Mouse (Mus musculus): ENCODE results near the gene Ung.
A peak's percentile ranks its signal among the peaks of the same experiment; 100 is the strongest.

Gene Ung

DNA sequence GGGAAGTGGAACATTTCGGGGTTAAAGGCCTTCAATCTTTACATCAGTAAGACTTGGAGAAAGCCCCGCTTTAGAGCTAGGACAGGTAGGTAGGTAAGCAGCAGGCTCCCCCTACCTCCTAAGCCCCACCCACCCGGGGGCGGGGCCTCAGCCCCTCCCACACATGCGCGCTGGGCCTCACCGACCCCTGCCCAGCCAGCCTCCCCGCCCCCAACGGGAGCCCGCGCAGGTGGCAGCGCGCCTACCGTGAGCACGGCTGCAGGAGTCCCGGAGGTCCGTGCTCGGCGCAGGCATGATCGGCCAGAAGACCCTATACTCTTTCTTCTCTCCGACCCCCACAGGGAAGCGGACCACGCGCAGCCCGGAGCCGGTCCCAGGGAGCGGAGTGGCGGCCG, at the start of gene Ung:
Gene Ung, plus strand, starts transcription at position 176 of the 395 bp plus-strand sequence.
- DNase-seq (ENCODE audit: low read depth, low spot score), result peak; percentile 88

DNA sequence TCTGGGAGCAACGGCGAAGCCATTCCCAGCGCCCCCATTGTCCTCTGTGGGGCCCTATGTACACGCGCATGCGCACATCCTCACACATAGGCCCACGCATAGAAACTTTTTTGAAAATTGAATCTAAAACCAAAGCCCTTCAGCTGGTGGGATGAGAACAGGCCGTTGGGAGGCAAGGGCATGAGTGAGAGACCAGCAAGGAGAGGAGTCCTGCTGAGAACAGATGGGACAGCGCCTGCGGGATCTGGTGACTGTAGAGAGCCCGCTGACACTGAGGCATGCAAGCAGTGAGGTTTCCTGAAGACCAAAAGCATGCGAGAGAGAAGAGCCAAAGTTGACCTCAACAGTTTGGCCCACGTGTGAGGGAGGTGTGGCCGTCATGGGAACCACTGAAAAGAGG, 44.7 kb upstream of the Ung start:
- DNase-seq (ENCODE audit: low read depth, low spot score), result no peak

DNA sequence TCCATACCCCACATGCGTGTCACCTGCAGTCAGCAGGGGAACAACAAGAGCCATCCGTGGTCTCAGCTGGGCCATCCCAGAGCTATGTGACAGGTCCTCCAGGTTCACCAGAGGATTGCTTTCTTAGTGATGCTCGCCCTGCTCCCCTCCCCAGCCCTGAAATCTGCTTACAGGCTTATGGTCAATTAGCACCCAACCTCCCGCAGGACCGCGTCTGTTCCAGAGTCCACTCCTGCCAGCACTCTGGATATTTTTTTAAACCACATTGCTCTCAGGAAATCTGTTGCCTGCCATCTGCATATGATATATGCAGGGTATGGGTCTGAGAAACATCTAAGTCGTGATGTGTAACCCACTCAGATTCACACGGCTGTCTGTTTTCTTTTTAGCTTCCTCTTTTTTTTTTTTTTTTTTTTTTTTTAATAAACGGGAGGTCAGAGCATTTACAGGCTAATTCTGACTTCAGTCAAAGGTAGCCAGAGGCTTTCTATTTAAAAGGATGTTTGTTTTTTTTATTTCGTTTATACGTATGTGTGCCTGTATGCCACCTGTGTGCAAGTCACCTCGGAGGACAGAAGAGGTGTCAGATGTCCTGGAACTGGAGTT, 42.2 kb upstream of the Ung start:
- no peak for DNase-seq (ENCODE audit: low read depth, low spot score)

DNA sequence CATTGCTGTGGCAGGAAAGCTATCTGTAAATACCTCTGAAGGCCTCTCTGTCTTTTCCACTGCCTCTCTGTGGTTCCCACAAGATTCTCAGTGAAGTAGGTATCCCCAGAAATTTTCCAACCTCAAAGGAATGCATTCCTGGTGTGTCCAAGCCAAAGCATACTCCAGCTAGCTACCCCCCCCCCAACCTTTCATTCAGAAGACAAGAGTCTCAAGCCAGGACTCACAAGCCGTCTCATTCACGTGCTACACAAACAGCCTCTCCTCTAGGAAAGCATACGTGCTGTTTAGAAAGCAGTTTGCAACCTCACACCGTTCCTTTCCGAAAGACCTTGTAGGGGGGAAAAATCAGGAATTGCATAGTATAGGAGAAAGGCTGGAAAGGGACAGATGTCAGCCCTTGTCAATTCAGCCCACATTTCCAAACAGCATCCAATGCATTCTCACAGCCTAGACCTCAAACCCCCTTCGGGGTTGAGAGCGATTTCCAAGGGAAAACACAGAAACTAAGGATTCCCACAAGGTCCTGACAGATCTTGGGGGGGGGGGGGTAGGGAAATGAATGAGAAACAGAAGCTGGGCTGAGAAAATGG, 39.7 kb upstream of the Ung start:
- DNase-seq (ENCODE audit: low read depth, low spot score), result no peak

DNA sequence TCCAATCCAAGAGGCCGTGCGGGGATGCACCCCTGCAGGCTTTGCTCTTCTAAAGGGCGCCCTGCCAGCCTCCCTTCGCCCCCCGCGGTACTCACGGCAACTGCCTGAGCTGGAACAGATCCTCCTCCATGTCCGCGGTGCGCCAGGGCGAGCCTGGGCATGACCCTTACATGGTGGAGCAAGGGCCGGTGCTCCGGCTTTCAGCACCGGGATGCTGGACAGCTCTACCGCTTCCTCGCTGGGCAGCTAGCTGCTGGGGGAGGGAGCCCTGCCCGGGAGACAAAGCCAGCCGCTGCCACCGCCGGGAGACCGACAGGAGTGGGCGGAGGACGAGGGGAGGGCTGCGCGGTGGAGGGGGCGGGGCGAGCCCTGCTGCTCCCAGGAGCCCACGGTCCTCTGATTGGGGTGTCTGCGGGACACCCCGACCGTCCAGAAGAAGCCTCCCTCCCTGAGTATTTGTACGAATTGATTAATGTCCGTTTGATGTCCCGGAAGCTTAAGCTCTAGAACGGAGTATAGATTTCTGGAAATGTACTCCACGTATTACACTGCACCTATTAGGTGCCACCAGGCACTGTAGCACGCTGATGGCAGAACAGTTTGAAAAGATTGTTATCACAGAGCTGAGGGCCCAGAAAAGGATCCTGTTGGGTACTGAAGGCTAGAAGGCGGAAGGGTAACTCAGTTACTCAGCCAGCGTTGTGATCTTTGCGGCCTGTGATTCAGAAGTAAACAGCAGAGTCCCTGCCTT, 39.0 kb upstream of the Ung start, which contains the start of gene Svop:
Gene Svop, minus strand, starts transcription at position 514 of the 751 bp plus-strand sequence.
- DNase-seq (ENCODE audit: low read depth, low spot score), result peak; percentile 85

DNA sequence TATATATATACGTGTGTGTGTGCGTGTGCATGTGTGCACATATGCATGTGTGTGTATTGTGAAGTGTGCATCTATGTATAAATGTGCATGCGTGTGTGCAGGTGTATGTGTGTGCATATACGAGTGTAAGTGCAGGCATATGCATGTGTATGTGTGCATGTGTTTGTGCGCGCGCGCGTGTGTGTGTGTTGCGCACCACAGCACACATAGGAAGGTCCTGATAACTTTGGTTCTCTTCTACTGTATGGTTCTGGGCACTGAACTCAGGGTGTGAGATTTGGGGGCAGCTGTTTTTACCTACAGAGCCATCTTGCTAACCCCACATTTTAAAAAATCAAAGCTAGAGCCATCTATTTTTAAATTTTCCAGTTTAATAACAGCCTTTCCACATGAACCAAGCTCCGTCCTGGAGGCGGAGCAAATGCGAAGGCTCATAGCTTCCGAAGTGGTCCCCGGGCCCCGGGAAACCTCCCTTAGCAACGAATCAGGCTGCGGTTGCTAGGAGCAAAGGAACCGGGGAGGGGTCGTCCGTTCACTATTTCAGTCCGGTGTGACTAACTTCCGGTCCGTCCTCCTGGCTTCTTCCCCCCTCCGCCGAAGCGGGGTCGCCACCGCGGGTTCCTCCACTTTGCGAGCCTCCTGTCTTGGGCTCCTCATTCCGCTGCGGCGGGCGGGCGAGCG, 30.3 kb upstream of the Ung start:
- DNase-seq (ENCODE audit: low read depth, low spot score), result peak; percentile 94

DNA sequence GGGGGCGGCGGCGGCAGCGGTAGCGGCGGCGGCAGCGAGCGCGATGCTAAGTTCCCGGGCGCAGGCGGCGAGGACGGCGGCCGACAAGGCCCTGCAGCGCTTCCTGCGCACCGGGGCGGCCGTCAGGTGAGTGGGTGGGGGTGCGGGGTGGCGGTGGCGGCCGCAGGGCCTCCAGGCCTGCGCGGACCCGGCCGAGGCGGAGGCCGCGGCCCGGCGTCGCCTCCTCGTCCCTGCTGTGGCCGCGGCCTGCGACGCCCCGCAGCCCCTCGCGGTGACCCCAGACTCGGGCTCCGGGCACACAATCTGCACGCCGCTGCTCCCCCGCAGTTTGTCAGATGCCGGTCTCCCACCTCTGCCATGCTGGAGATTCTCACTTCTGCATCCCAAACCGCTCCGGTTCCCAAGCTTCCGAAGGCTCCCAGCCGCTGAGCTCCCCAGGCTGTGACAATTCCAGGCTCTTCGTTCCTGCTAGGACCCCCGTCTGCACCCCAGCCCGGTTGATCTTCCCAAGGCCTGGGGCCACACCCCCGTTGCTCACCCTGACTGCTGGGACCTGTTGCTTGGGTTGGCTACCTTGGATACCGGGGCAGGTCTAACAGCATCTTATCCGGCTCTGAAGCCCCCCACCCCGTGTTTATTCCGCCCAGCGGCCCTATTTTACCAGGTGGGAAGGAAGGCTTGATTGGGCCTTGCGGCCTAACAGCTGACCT, 29.6 kb upstream of the Ung start:
- DNase-seq (ENCODE audit: low read depth, low spot score), result no peak

DNA sequence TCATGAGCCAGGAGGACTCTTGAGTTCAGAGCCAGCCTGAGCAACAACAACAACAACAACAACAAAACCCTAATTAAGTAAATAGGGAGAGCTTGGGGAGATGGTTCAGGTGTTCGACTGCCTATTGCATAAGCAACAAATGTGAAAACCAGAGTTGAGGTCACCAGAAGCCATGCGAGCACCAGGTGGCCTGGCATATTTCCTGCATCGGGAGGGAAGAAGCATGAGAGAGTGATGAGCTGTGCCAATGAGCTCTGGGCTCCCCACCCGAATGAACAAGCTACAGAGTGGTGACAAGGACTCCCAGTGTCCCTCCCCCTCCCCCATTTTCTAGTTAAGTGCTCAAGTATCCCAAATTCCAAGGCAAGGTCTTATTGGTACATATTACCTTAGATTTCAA, 28.3 kb upstream of the Ung start:
- no peak for DNase-seq (ENCODE audit: low read depth, low spot score)

DNA sequence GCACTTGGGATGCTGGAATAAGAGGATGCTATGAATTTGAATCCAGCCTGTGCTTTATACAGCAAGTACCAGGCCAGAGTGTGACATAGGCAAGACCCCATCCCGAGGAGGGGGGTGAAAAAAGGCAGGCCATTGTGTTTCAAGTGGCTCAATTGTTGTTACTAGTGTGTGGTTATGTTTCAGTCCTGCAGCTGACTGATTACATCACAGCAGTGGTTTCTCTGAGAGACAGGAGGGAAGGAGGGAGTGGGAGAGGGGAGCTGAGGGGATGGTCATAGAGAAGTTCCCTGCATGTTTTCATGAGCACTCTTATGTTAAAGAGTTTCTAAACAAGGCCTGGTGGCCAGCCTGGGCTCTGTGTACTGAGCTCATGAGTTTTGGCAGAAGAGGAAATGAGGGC, 27.4 kb upstream of the Ung start:
- DNase-seq (ENCODE audit: low read depth, low spot score), result no peak

DNA sequence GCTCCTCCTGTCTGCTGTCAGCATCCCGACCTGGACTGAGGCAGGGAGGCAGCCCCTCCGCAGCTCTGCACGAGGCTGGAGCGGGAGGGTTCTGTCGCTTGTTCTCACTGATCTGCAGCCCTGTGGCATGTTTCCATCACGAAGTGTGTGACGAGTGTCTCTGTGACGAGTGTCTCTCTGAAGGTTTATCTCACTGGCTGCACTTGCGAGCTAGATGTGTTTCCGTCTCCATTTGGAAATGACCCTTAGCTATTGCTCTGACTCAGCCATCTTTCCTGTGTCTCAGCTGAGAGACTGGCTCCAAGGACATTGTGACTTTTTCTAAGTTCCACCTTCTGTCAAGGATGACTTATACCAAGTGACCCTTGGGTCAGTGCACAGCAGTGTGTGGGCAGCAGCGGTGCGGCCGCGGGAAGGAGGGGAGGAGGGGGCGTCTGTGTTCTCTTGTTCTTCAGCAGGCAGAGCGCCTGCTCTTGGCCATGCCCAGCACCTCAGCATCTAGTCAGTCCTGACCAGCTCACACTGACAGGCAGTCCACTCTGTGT, 23.7 kb upstream of the Ung start:
- DNase-seq (ENCODE audit: low read depth, low spot score), result no peak

DNA sequence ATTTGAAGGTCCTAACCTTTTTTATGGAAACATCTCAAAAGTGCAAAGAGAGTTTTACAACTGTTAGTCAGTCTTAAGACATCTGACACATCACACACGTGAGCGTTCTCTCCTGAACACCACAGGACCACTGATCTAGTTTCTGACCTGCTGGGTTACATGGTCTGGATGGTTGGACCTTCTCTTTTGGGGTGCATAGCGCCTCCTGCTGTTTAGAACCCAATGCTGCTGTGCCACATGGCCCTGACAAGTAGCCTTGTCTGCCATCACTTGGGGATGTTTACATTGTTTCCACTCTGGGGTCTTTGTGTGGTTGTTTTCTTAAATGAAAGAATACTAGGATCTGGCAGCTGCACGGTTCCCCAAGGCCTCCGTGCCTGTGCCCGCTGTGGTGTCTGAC, 16.9 kb upstream of the Ung start:
- peak; percentile 57 for DNase-seq (ENCODE audit: low read depth, low spot score)

DNA sequence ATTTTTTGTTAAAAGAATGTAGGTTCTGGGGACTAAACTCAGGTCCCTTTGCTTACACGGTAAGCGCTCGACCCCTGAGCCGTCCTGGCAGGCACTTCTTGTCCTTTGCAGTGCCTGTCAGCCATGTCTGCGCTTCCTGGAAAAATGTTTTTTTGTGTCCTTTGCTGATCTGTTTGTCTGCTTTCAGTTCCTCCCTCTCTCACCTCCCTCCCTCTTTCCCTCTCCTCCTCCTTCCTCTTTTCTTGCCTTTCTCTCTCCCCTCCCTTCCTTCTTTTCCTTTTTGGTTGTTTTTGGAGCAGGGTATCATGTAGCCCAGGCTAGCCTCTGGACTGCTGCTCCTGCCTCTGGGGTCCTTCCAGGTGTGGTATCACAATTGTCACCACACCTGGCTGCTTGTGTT, 15.2 kb upstream of the Ung start:
- DNase-seq (ENCODE audit: low read depth, low spot score), result no peak

DNA sequence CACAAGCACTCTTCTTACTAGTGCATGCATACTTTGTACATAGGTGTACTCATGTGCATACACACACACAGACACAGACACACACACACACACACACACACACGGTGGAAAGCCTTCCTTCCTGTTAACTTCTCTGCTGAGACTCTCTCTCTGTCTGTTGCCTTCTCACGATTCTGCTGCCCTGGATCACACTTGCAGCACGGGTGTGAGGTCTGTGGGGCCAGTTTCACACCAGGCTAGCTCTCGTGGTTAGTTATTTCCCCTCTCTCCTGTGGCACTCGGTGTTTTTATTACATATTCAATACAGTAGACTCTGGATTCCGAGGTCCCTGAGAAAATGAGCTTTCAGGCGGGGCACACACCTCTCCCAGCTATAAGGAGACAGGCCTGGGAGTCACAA, 13.6 kb upstream of the Ung start:
- no peak for DNase-seq (ENCODE audit: low read depth, low spot score)

DNA sequence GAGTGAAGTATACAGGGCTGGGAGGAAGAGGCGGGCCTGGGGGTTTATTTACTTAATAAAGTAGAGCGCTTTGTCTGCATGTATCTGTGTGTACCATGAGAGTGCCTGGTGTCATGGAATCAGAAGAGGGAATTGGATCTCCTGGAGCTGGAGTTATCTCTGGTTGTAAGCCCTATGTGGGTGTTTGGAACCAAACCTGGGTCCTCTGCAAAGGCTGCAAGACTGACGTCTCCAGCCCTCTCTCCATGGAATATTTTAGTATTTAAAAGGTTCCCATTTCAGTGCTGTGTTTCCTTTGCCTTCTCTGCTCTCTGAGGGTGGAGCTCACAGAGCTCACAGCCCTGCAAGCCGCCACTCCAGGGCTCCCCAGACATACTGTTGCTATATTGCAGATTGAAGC, 10.4 kb upstream of the Ung start:
- no peak for DNase-seq (ENCODE audit: low read depth, low spot score)

DNA sequence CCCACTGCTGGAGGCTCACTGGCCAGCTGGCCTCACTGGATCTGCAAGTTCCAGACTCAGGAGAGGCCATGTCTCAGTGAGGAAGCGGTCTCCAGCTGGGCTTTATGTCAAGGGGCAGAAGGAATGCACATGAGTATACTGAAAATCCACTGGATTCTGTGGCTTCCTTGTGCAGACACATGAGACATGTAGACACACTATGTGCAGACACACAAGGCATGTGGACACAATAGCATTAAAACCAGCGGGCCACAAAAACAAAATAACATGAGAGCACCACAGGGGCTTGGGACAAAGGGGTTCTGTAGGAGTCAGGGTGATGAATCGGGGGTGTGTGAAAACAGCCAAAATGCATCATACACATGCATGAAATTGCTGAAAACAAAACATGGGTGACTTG, 4.2 kb upstream of the Ung start:
- no peak for DNase-seq (ENCODE audit: low read depth, low spot score)

DNA sequence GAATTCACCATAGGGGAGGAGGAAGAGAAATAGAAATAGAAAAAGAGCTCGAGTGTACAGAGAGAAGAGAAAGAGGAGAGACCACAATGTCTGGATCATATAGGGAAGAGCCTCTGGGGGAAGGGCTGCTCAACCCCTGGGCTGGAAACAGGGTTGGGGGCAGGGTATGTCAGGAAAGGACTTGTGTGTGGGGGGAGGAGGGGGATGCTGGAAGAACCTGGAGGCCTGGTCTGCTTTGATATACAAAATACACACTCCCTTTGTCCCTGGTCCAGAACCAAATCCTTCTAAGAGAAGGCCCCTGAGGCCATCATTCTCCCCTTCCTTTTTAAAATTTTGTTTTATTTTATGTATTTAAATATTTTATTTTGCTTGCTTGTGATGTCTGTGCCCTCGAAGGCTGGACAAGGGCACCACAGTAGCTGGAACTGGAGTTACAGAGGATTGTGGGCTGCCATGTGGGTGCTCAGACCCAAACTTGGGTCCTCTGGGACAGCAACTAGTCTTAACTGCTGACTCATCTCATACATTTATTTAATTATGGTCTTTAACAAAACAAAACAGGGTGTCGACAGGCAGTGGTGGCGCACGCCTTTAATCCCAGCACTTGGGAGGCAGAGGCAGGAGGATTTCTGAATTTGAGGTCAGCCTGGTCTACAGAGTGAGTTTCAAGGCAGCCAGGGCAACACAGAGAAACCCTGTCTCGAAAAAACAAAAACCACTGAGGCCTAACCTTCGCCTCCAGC, 3.5 kb upstream of the Ung start:
- peak; percentile 64 for DNase-seq (ENCODE audit: low read depth, low spot score)

DNA sequence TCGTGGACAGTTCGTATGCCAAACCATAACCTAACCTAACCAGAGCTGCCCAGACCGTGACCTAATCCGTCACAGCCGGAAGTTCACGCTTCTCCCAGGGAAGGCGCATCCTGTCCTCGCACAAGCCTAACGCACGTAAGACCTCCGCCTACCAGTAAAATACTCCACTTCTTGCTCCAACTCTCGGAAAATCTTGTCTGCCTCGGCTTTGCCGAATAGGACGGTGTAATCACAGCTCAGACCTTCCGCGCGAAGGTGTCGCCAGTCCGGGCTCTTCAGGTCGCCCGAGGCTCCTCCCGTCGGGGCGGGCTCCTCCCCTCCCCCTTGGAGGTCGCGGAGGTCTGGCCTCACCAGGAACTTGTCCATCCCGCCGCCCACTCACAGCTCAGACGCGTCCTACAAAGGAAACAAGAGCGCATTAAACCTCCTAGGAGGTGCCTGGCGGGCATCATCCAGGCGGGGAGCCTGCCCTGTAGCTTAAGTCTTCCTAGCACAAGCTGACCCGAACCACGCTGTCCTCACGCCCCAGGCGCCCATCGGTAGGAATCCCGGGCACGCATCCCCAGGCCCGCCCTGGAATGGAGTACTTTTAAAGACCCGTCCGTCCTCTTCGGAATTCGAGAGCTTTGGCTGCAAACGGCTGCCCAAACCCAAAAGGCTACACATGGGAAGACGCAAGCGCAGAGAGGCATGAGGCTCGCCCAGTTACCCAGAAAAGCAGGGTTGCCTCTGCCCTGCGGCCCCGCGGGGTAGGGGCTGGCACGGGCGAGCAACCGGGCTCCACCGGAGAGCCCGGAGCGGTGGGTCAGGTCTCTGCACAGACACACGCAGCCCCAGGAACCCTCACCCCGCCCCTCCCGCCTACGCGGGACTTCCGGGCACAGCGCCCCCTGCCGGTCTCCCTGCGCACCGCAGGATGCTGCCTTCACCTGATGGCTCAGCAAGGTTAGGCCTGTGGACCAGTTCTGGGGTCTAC, 2.5 kb upstream of the Ung start, which contains the start of gene Alkbh2:
Gene Alkbh2, minus strand, starts transcription at position 845 of the 976 bp plus-strand sequence.
- DNase-seq (ENCODE audit: low read depth, low spot score), result peak; percentile 93

DNA sequence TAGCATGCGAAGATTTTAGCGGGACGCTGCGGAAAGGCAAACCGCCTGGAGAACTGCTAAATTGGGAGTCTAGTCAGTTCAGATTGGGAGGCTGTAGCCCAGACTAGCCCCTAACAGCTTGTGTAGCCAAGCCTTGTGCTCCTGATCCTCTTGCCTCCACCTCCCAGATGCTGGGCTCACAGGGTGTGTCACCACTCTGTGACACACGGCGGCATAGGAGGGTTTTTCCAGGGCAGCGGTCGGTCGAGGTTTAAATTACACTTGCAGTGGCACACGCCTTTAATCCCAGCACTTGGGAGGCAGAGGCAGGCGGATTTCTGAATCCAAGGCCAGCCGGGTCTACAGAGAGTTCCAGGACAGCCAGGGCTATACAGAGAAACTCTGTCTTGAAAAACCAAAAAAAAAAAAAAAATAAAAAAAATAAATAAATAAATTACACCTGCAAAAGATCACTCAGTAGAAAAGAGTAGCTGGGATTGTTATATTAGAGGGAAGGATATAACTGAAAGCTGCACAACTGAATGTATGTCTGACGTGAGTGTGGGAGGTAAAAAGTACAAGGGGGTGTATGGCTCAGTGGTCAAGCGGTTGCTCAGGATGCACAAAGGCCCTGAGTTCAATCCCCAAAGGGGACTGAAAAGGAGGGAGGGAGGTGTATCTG, 506 bp upstream of the Ung start:
- no peak for DNase-seq (ENCODE audit: low read depth, low spot score)
